Mouse (Mus musculus): ENCODE data around the gene Glcci1. TPM values are rescaled to one million over a fixed set of nuclear protein-coding genes. Genes with fewer than 3 reads are reported as not detected.

Gene Glcci1
- polyA plus RNA-seq, 1 experiment from 2014 or later: 7.4 TPM

DNA sequence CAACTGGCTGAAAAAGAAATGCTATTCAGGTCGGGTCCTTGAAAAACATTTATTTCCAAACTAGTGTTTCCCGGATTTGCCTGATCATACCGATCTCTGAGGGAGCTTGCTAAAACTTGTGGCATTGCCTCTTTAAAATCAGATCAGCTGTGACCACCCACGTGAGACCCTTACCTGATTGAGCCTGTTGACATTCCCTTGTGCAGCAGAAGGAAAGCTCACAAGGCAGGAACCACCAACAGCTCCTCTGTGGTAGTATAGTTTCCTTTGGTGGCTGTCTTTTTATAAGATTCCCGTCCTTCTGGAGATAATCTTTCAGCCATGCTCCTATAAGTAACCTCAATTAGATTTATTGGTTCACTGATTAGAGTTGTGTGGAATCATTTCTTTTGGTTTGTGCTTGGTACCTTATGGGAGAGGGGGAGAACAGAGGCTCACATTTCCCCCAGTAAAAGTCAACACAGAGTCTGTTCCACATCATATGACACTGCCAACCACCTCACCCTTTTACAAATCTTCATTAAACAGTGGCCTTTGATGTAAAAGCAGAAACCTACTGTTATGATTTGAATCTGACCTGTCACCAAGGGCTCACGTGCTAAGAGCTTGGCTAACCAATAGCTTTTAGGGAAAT is 12.0 kb upstream of the Glcci1 start:
- Histone ChIP-seq H3K27me3 (no peaks in the 10 kb centered on the region), H3K4me3 (no peak overlapping the region), H3K4me2 (no peak overlapping the region), H3K27ac (replicated peaks) (no peak overlapping the region), H3K4me1 (replicated peaks) (no peaks in the 10 kb centered on the region), H3K9me3 (no peaks in the 10 kb centered on the region), H3K36me3 (no peaks in the 10 kb centered on the region), H3K9ac (no peak overlapping the region)
- ATAC-seq (ENCODE audit: low FRiP score, low read depth): no peak
- WGBS: 78% methylated on average over 6 of the region's 6 CpGs

DNA sequence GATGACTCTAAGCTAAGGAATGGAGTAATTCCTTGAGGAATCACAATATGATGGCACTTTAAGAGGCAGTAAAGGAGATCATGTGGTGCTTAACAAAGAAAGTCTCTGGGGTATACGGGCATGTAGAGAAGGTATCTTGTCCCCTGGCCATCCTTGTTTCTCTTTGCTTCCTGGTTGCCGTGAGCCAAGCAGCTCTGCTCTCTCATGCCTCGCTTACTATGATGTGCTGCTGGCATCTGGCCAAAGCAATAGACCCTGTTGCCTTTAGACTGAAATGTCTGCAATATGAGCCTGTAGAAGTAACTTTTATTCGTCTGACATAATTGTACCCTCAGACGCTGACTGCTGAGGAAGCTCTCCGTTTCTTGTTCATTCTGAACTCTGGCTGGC is 11.5 kb upstream of the Glcci1 start:
- Histone ChIP-seq H3K27me3 (no peaks in the 10 kb centered on the region), H3K9ac (no peak overlapping the region), H3K4me2 (no peak overlapping the region), H3K9me3 (no peaks in the 10 kb centered on the region), H3K36me3 (no peaks in the 10 kb centered on the region), H3K4me3 (no peak overlapping the region), H3K27ac (replicated peaks) (no peak overlapping the region), H3K4me1 (replicated peaks) (no peaks in the 10 kb centered on the region)
- ATAC-seq (ENCODE audit: low FRiP score, low read depth): no peak
- 72% methylated on average over 6 of the region's 6 CpGs for WGBS

DNA sequence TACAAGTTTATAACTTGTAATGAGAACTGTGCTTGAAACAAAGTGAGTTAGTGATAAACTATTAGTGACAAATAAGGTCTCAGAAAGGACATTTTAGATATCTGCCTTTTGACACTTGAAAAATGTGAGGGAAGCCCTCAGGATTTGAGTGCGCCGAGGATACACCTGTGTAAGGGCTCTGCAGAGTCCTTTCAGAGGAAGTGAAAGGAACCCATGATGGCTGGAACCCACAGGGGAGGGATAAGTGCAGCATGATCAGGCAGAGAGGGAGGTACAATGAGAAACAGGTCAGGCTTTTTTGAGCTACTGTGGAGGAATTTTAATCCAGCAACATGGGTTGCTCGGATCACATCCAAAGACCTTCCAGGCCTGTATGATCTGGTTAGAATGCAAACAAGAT is 10.4 kb upstream of the Glcci1 start:
- no peaks in the 10 kb centered on the region for H3K4me1 ChIP-seq (replicated peaks)
- no peak overlapping the region for H3K4me2 ChIP-seq
- H3K9ac ChIP-seq: no peak overlapping the region
- no peaks in the 10 kb centered on the region for H3K27me3 ChIP-seq
- H3K36me3 ChIP-seq: no peaks in the 10 kb centered on the region
- H3K4me3 ChIP-seq: no peak overlapping the region
- no peak overlapping the region for H3K27ac ChIP-seq (replicated peaks)
- H3K9me3 ChIP-seq: no peaks in the 10 kb centered on the region
- no peak for ATAC-seq (ENCODE audit: low FRiP score, low read depth)
- 91% methylated on average over 3 of the region's 3 CpGs for WGBS

DNA sequence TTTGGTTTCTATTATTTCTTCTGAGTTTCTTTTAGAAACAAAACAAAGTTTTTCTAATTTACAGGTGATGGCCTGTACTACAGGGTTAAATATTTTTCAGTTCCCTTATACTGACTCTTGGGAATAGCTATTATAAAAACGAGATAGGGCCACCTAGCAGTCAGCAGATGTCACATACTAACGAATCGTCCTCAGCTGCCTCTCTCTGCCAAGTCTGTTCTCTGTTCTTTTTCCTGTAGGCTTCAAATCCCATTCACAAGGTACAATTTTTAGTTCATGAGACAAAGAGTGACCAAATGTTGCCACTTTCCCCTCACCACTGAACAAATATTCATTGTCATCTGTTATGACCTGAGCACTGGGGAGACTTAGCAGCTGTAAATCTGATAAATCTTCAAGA is 5.4 kb upstream of the Glcci1 start:
- no peak overlapping the region for H3K4me3 ChIP-seq
- no peak overlapping the region for H3K4me2 ChIP-seq
- no peak overlapping the region for H3K27ac ChIP-seq (replicated peaks)
- no peak for ATAC-seq (ENCODE audit: low FRiP score, low read depth)
- no peaks in the 10 kb centered on the region for H3K9me3 ChIP-seq
- H3K4me1 ChIP-seq (replicated peaks): peaks cover 5% of the 10 kb centered on the region; the same call in 1 of the 2 replicates
- no peaks in the 10 kb centered on the region for H3K36me3 ChIP-seq
- H3K27me3 ChIP-seq: no peaks in the 10 kb centered on the region
- no peak overlapping the region for H3K9ac ChIP-seq
- 29% methylated on average over 3 of the region's 3 CpGs for WGBS

DNA sequence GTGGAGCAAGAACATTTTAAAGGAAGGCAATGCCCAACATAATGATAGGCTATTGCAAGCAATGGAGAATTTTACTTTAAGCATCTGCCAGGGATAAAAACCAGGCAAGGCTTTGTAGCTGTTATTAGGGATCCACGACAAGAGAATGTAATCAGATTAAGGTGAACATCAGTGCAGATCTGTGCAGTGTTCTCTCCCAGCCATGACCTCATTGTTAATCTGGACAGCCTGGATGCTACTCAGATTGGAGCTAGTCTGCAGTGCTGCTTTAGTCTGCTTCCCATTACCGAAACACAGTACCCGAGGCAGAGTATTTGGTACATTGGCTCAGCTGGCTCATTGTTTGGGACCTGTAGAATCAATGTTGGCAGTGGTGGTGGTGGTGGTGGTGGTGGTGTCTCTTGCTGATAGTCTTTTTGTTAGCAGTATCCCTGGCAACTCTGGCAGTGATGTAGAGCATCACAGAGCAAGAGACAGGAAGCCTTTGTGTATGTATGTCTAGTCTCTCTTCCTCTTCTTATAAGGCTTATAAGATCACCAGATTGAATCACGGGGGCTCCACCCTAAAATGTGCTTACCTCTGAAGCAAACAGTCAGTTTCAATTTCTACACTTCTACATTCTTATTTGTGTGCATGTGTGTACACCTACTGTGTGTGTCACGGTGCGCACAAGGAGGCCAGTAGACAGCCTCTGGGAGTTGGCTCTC is 4.7 kb upstream of the Glcci1 start:
- WGBS: 89% methylated on average over 6 of the region's 6 CpGs
- no peak for ATAC-seq (ENCODE audit: low FRiP score, low read depth)

DNA sequence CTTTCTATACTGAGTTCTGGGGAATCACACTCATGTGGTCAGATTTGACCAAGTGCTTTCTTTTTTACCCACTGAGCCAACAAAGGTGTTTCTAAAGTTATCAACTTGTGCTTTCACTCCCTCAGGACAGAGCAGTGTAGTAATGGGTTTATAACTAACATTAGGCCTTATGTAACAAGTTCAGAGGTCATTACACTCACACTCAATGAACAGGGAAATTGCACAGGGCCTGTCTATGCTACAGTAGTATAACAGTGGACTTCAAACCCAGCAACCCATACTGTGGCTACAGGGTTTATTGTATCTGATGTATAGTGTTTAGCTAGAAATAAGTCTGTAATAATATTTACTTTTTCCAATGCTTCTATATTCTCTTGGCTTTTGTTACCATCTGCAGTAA is 2.8 kb upstream of the Glcci1 start:
- Histone ChIP-seq H3K9ac (no peak overlapping the region), H3K27me3 (no peaks in the 10 kb centered on the region), H3K36me3 (no peaks in the 10 kb centered on the region), H3K9me3 (no peaks in the 10 kb centered on the region), H3K4me1 (replicated peaks) (peaks cover 14% of the 10 kb centered on the region), H3K4me3 (no peak overlapping the region), H3K27ac (replicated peaks) (no peak overlapping the region), H3K4me2 (no peak overlapping the region)
- no peak for ATAC-seq (ENCODE audit: low FRiP score, low read depth)

More for the DNA sequence above, 4.7 kb upstream of the Glcci1 start:
- peaks cover 5% of the 10 kb centered on the region; the same call in 1 of the 2 replicates for H3K4me1 ChIP-seq (replicated peaks)
- H3K27ac ChIP-seq (replicated peaks): no peak overlapping the region
- no peaks in the 10 kb centered on the region for H3K9me3 ChIP-seq
- H3K4me3 ChIP-seq: no peak overlapping the region
- H3K9ac ChIP-seq: no peak overlapping the region
- H3K4me2 ChIP-seq: no peak overlapping the region
- no peaks in the 10 kb centered on the region for H3K27me3 ChIP-seq
- no peaks in the 10 kb centered on the region for H3K36me3 ChIP-seq

DNA sequence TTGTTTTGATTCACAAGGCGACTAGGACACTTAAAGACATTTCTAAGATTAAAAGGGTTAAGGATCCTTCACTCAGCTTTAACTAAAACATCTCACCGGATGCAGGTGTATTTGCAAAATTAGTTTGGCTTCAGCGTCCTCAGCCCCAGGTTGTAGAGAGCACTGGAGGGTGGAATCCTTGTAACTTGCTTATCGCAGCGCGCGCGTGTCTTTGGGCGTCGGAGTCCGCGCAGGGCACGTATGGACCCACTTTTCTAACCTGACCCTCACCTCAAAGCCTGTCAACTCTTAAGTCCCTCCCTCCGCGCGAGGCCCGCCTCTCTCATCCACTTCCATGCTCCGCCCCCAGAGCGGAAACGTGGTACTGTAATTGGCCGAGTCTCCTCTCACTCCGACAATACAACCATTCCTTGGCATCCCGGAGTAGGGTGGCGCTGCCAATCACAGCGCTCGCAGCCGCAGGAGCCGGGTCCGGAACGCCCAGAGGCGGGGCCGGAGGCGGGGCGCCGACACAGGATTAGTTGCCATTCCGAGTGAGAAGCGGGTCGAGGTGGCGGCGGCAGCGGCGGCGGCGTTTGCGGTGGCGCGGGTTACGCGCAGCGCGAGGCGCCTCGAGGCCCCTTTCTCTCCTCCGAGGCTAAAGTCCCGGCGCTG is 390 bp upstream of the Glcci1 start:
- Histone ChIP-seq H3K4me2 (peak overlapping the region; percentile 63), H3K27me3 (no peaks in the 10 kb centered on the region), H3K36me3 (no peaks in the 10 kb centered on the region), H3K9ac (peak overlapping the region; percentile 91), H3K4me1 (replicated peaks) (peaks cover 32% of the 10 kb centered on the region), H3K4me3 (peak overlapping the region; percentile 94), H3K9me3 (no peaks in the 10 kb centered on the region), H3K27ac (replicated peaks) (peak overlapping the region; percentile 100)
- ATAC-seq (ENCODE audit: low FRiP score, low read depth): peak; percentile 99
- whole genome bisulfite sequencing: under 1% methylated on average over 53 of the region's 56 CpGs

DNA sequence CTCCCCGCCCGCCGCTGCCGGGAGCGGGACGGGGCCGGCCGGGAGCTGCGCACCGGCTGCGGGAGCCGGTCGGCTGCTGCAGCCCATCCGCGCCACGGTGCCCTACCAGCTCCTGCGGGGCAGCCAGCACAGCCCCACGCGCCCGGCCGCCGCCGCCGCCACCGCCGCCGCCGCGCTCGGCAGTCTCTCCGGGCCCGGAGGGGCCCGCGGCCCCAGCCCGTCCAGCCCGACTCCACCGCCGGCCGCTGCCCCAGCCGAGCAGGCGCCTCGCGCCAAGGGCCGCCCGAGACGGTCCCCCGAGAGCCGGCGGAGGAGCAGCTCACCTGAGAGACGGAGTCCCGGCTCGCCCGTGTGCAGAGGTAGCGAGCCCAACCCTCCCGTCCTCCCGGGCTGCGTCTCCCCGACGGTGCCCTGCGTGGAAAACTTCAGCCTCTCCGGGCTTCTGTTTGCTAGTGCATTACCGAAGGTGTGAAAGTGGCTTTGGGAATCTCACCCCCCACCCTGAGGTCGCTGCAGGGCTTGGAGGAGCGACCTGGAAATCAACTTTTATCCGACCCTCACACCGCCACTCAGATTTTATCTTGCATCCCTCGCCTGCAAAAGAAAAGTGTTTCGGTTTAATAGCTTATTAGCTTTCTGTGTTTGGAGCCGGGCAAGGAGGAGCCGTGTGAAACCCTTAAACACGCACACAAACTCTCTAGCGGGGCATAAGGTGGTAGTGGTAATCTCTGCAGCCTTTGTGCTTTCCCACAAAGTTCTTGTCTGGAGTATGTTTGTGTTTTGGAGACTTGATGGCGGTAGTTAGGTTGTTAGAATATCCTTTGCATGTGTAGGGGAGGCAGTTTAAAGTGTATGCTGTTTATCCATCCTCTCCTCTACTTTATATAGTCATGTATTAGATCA is 812 bp downstream of the Glcci1 start:
- Histone ChIP-seq H3K9me3 (no peaks in the 10 kb centered on the region), H3K4me2 (peak overlapping the region; percentile 63), H3K27ac (replicated peaks) (peak overlapping the region; percentile 100), H3K4me3 (peak overlapping the region; percentile 94), H3K27me3 (no peaks in the 10 kb centered on the region), H3K36me3 (no peaks in the 10 kb centered on the region), H3K4me1 (replicated peaks) (peaks cover 32% of the 10 kb centered on the region), H3K9ac (peak overlapping the region; percentile 91)
- under 1% methylated on average over 60 of the region's 73 CpGs for WGBS
- peak; percentile 51 for ATAC-seq (ENCODE audit: low FRiP score, low read depth)

DNA sequence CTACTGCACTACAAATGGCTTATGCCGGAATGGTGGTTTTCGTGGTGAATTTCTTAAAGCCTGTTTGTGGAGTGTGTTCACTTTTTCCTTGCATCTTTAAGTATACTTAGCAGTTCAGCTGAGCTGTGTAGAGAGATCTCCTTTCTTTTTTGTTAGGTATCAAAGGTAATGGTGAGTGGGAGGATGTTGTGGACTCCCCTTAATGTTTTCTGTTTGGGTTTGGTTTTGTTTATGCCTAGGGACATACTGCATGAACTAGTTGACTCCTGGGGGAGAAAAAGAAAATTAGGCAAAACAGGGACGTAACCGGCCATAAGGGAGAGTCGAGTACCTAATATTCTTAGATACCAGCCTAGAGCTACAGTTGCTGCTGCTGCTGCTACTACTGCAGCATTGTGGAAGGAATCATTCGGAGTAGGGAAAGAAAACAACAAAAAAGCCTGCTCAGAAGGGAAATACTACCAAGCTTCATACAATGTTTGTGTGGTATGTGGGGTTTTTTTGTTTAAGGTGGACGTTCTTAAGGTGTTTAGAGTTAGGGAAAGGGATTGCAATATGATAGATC is 1.5 kb downstream of the Glcci1 start:
- Histone ChIP-seq H3K4me2 (peak overlapping the region; percentile 63), H3K9ac (peak overlapping the region; percentile 91), H3K27me3 (no peaks in the 10 kb centered on the region), H3K9me3 (no peaks in the 10 kb centered on the region), H3K4me1 (replicated peaks) (peaks cover 32% of the 10 kb centered on the region), H3K27ac (replicated peaks) (peak overlapping the region; percentile 100), H3K36me3 (no peaks in the 10 kb centered on the region), H3K4me3 (peak overlapping the region; percentile 94)
- no peak for ATAC-seq (ENCODE audit: low FRiP score, low read depth)
- WGBS: 2% methylated on average over 7 of the region's 7 CpGs

DNA sequence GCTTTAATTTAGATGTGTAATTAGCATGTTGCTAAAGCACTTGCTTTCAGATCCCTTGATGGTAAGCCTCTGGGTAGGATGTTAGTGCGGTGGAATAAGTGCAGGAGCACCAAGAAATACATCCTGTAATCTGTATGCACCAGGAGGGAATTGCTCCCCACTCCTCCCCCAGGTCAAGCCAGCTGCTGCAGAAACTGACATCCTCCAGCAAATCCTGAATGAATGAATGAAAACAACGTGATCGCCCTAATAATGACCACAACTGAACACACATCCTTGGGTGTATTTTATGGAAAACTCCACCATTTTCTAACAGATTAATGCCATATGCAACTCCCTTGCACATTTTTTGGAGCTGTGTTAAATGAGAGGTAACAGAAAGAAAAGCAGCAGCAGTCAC is 2.0 kb downstream of the Glcci1 start:
- H3K4me2 ChIP-seq: peak overlapping the region; percentile 63
- 10% methylated on average over 3 of the region's 3 CpGs for WGBS
- H3K27me3 ChIP-seq: no peaks in the 10 kb centered on the region
- H3K27ac ChIP-seq (replicated peaks): peak overlapping the region; percentile 100
- peaks cover 32% of the 10 kb centered on the region for H3K4me1 ChIP-seq (replicated peaks)
- no peak for ATAC-seq (ENCODE audit: low FRiP score, low read depth)
- peak overlapping the region; percentile 91 for H3K9ac ChIP-seq
- no peaks in the 10 kb centered on the region for H3K9me3 ChIP-seq
- peak overlapping the region; percentile 94 for H3K4me3 ChIP-seq
- H3K36me3 ChIP-seq: no peaks in the 10 kb centered on the region

DNA sequence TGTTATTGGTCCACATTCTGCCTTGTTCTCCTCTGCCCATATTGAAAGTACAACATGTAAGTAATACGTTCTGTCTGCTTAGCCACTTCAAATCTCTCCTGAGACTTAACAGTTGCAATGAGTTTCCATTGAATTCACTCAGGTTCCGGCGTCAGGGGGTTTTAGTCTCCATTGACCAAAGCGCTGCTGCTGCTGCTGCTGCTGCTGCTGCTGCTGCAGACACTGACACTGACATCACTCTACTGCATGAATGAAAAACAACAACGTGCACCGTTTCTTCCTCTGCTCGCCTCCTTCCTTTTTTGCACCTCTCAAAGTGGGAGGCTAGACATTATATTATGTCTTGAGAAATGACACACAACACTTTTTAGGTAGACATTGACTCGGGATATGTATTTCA is 3.0 kb downstream of the Glcci1 start:
- peak overlapping the region; percentile 63 for H3K4me2 ChIP-seq
- H3K9ac ChIP-seq: peak overlapping the region; percentile 91
- peak overlapping the region; percentile 7; the same call in 1 of the 2 replicates for H3K27ac ChIP-seq (replicated peaks)
- peaks cover 32% of the 10 kb centered on the region for H3K4me1 ChIP-seq (replicated peaks)
- H3K36me3 ChIP-seq: no peaks in the 10 kb centered on the region
- no peak for ATAC-seq (ENCODE audit: low FRiP score, low read depth)
- H3K9me3 ChIP-seq: no peaks in the 10 kb centered on the region
- H3K27me3 ChIP-seq: no peaks in the 10 kb centered on the region
- peak overlapping the region; percentile 94 for H3K4me3 ChIP-seq
- 11% methylated on average over 8 of the region's 8 CpGs for WGBS

Measured in hindbrain, embryonic 15.5 days (tissue).